Mouse (Mus musculus) liver, embryonic 14.5 days (tissue): Measurements from ENCODE around the gene Gng10.

ENCODE experiments used
- CTCF ChIP-seq: IDR thresholded peaks from 2 replicates; pipeline ENCODE4 v1.5.1; 2016; ENCODE audit warnings: antibody characterized with exemption, low read depth, control low read depth
- EP300 ChIP-seq: IDR thresholded peaks from 2 replicates; pipeline ENCODE4 v1.6.1; 2016; ENCODE audit warnings: antibody characterized with exemption, low read depth

DNA sequence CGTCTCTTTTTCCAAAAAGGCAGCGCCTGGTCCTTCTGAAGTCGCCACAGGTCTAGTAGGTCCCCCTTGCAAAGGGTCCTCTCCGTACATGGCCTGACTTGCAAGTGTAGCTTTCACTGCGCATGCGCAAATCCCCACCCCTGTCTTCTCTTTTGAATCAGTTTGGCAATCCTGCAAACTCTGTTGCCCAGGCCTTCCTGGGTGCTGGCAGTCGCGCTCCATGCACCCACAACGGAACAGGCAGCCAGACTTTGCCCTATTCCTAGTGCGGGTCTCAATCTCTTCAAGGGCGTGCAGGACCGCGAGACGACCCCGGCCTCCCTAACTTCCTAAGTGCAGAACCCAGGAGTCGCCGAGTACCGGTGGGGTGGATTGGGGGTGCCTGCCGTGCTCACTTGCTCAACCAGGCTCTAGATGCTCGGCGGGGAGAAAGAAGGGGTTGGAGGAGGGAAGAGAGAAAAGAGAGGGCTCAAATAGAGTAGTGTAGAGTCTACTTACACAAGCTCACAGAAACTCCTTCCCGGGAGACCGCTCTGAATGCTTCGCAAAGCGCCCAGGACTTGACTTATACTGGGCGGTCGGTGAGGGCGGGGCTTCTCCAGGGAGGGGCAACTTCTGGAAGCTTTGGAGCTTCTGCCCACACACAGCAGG lies 48.2 kb upstream of the Gng10 start, which contains the start of gene Ptgr1:
- TF ChIP-seq CTCF = no peak
- TF ChIP-seq EP300 = no peak
